ENCODE assay signal across 18 mouse cellular contexts in the genomic region with DNA sequence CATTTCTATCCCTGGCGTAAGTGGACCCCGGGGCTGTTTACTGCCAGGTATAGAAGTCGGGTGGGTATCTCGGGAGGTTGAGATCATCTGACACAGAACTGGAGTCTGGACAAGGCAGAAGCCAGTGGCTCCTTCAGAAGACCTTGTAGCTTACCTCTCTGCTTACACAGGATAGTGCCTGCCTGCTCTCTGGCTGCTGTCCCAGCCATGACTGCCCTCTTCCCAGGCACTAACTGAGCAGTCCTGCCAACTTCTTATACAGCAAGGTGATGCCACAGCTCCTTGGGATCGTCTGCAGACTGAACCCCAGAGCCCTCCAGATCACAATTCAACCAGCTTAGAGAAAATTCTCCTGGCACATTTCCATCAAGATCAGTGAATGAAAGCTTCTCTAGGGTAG. TPM values are rescaled to one million over a fixed set of nuclear protein-coding genes. Genes with fewer than 3 reads are reported as not detected.
A peak's percentile ranks its signal among the peaks of the same experiment; 100 is the strongest.
DNase-seq lines count a peak whose midpoint lies in the region; ATAC-seq lines count a peak whose summit lies in the region.
"Had no signal": no experiment of that assay in that cellular context is flagged by ENCODE, and none has a peak within 500 bp of the region (broad histone marks: within the 10 kb centered on the region; RNA-seq: fewer than 3 reads in every experiment).

No protein-coding gene starts in this region.

- peak; percentile 68 for DNase-seq in gastrocnemius, adult 18-20 months (ENCODE audit: low spot score)
- no peak for DNase-seq in gastrocnemius, postnatal 4 days (ENCODE audit: low spot score in 2 of 2)
- no peak for DNase-seq in heart, postnatal 36 days
- peak; percentile 93 for DNase-seq in brain, adult 2 months (ENCODE audit: low read depth, low spot score)
- peak; percentile 70 to 80 for DNase-seq in cerebellum, postnatal 10 days
- DNase-seq in ovary, postnatal 36 days (ENCODE audit: low spot score): no peak
- no peak for DNase-seq in limb, embryonic 10.5 days (ENCODE audit: low spot score)
- DNase-seq: forebrain, postnatal 0 days; kidney, adult 9 months; layer of hippocampus, postnatal 36 days; thymus, postnatal 14 days had no signal

- 0 out of 2 replicates have a peak overlapping the region, but pooled peaks have one; percentile 10 for H3K27ac ChIP-seq in heart, embryonic 15.5 days
- no peak overlapping the region for H3K27ac ChIP-seq in limb, embryonic 10.5 days
- H3K27ac ChIP-seq: embryonic facial prominence, embryonic 13.5 days; lung, embryonic 15.5 days; macrophage; midbrain, embryonic 12.5 days; neural tube, embryonic 13.5 days had no signal

- H3K9ac ChIP-seq in heart, embryonic 15.5 days: no peak overlapping the region
- H3K9ac ChIP-seq: embryonic facial prominence, embryonic 13.5 days; forebrain, postnatal 0 days; lung, embryonic 15.5 days; midbrain, embryonic 12.5 days; neural tube, embryonic 13.5 days had no signal

- 68% methylated on average over 5 of the region's 5 CpGs for WGBS in heart, embryonic 15.5 days
- WGBS in limb, embryonic 10.5 days: 90% methylated on average over 5 of the region's 5 CpGs

- intact Hi-C loops in heart, postnatal 36 days (cut with DNase I): loop anchor here (2.0 kb wide), 1 partner anchor 27 kb away; the partner anchor contains the start of gene Slco3a1

- no peak for ATAC-seq in heart, embryonic 15.5 days (replicated peaks; ENCODE audit: insufficient number of reproducible peaks, insufficient read depth, low FRiP score, low read depth)
- ATAC-seq: forebrain, postnatal 0 days had no signal

- H3K36me3 ChIP-seq in heart, embryonic 15.5 days: no peaks in the 10 kb centered on the region
- H3K36me3 ChIP-seq in limb, embryonic 10.5 days: no peaks in the 10 kb centered on the region
- H3K36me3 ChIP-seq: embryonic facial prominence, embryonic 13.5 days; lung, embryonic 15.5 days; midbrain, embryonic 12.5 days; neural tube, embryonic 13.5 days had no signal

- H3K4me2 ChIP-seq in heart, embryonic 15.5 days: no peak overlapping the region
- H3K4me2 ChIP-seq: embryonic facial prominence, embryonic 13.5 days; liver, embryonic 11.5 days; lung, embryonic 15.5 days; midbrain, embryonic 12.5 days; neural tube, embryonic 13.5 days had no signal

- no peak overlapping the region for H3K4me3 ChIP-seq in heart, embryonic 15.5 days
- H3K4me3 ChIP-seq in limb, embryonic 10.5 days: no peak overlapping the region
- H3K4me3 ChIP-seq: embryonic facial prominence, embryonic 13.5 days; lung, embryonic 15.5 days; midbrain, embryonic 12.5 days; neural tube, embryonic 13.5 days had no signal

- peaks cover 39% of the 10 kb centered on the region for H3K4me1 ChIP-seq in heart, embryonic 15.5 days (replicated peaks)
- peaks cover under 1% of the 10 kb centered on the region; the same call in 1 of the 2 replicates for H3K4me1 ChIP-seq in limb, embryonic 10.5 days

- no peaks in the 10 kb centered on the region for H3K9me3 ChIP-seq in heart, embryonic 15.5 days (replicated peaks)
- H3K9me3 ChIP-seq in limb, embryonic 10.5 days (replicated peaks): no peaks in the 10 kb centered on the region
- H3K9me3 ChIP-seq: embryonic facial prominence, embryonic 13.5 days; lung, embryonic 15.5 days; midbrain, embryonic 12.5 days; neural tube, embryonic 13.5 days had no signal

- H3K27me3 ChIP-seq in heart, embryonic 15.5 days: no peaks in the 10 kb centered on the region
- no peaks in the 10 kb centered on the region for H3K27me3 ChIP-seq in limb, embryonic 10.5 days (ENCODE audit: low read depth, poor library complexity, severe bottlenecking)
- H3K27me3 ChIP-seq: embryonic facial prominence, embryonic 13.5 days; lung, embryonic 15.5 days had no signal

RNA-seq across cellular contexts. Expression of gene Slco3a1, which starts 26.4 kb away (rescaled TPM):
- 10 to 100 TPM; 60.0 to 77.8 TPM for total RNA-seq in gastrocnemius, adult 18-20 months (2021)
- 10 to 100 TPM; 30.0 to 30.2 TPM for total RNA-seq in gastrocnemius, postnatal 4 days (2021)
- polyA plus RNA-seq in heart, embryonic 15.5 days (2015; fragmentation: Nextera tagmentation; extraction: Ambion mirVana): 14.9 and 18.8 TPM in 2 replicates
- 100 to 1,000 TPM; 105 to 116 TPM for total RNA-seq in heart, postnatal 36 days (2021)
- polyA plus RNA-seq in limb, embryonic 10.5 days (2016; fragmentation: Nextera tagmentation; extraction: Ambion mirVana): 5.6 and 6.7 TPM in 2 replicates

Comparison
In these comparisons a context has a peak if more than half of its experiments do, and no peak if none do; other contexts are left out.
1. DNase-seq: peak in gastrocnemius, adult 18-20 months (single experiment), brain, adult 2 months (single experiment) and cerebellum, postnatal 10 days (2 of 2); none in gastrocnemius, postnatal 4 days (0 of 2), heart, postnatal 36 days (0 of 2), ovary, postnatal 36 days (single experiment) and limb, embryonic 10.5 days (single experiment).